Mouse (Mus musculus) myocyte (in vitro differentiated cells): ENCODE measurements at regions not wholly inside any gene's neighbourhood (a gene's known extent, or its start where the extent isn't known, plus 50 kb on each side); places are given as distances from the start of the nearest gene placed in this dataset.

Experiments
- CEBPB ChIP-seq: IDR thresholded peaks from 2 replicates; pipeline ENCODE4 v1.6.1; 2011; ENCODE audit warnings: mild to moderate bottlenecking, moderate library complexity; ENCODE audit not compliant: poor library complexity, insufficient read depth, severe bottlenecking
- E2F4 ChIP-seq: IDR thresholded peaks from one replicate; pipeline ENCODE4 v1.6.1; 2011; ENCODE audit warnings: mild to moderate bottlenecking, control low read depth, moderate library complexity; ENCODE audit not compliant: insufficient read depth
- MAX ChIP-seq: IDR thresholded peaks from one replicate; pipeline ENCODE4 v1.6.1; 2011; ENCODE audit warnings: low read depth, mild to moderate bottlenecking, control low read depth
- MYOD1 ChIP-seq, 3 experiments: IDR thresholded peaks; one replicate each; pipeline ENCODE4 v1.6.1; 2011; ENCODE audit warnings: control low read depth in 2 of 3, low read depth in 2 of 3, mild to moderate bottlenecking in 2 of 3, moderate library complexity in 1 of 3; ENCODE audit not compliant: insufficient read length in 2 of 3, control insufficient read depth in 1 of 3
- MYOG ChIP-seq, 3 experiments: IDR thresholded peaks; one replicate each; pipeline ENCODE4 v1.6.1; 2011; ENCODE audit warnings: control low read depth in 2 of 3, low read depth in 2 of 3, mild to moderate bottlenecking in 2 of 3; ENCODE audit not compliant: insufficient read length in 2 of 3, control insufficient read depth in 1 of 3, insufficient read depth in 1 of 3
- POLR2A ChIP-seq: IDR thresholded peaks from one replicate; pipeline ENCODE4 v1.6.1; 2011; ENCODE audit warnings: low read depth, mild to moderate bottlenecking, control low read depth, moderate library complexity; ENCODE audit not compliant: insufficient read length
- POLR2AphosphoS2 ChIP-seq: IDR thresholded peaks from one replicate; pipeline ENCODE4 v1.6.1; 2011; ENCODE audit warnings: low read depth, control low read depth; ENCODE audit not compliant: insufficient read length
- REST ChIP-seq: IDR thresholded peaks from one replicate; pipeline ENCODE4 v1.6.1; 2011; ENCODE audit warnings: mild to moderate bottlenecking, control low read depth, moderate library complexity; ENCODE audit not compliant: insufficient read depth, insufficient read length
- SRF ChIP-seq: IDR thresholded peaks from one replicate; pipeline ENCODE4 v1.6.1; 2011; ENCODE audit warnings: low read depth; ENCODE audit not compliant: control insufficient read depth, insufficient read length
- TCF12 ChIP-seq: IDR thresholded peaks from one replicate; pipeline ENCODE4 v1.6.1; 2011; ENCODE audit warnings: mild to moderate bottlenecking, control low read depth; ENCODE audit not compliant: poor library complexity, insufficient read depth, severe bottlenecking
- TCF3 ChIP-seq: IDR thresholded peaks from one replicate; pipeline ENCODE4 v1.6.1; 2011; ENCODE audit warnings: low read depth, control low read depth; ENCODE audit not compliant: insufficient read length
- USF1 ChIP-seq: IDR thresholded peaks from one replicate; pipeline ENCODE4 v1.6.1; 2011; ENCODE audit warnings: low read depth, mild to moderate bottlenecking, control low read depth, moderate library complexity

- no peak for TF ChIP-seq MAX
- TF ChIP-seq MYOD1 (IDR thresholded peaks at IDR 0.05; ENCODE audit: control insufficient read depth in 1 of 3, insufficient read length in 2 of 3, low read depth in 2 of 3), result no peak
- TF ChIP-seq REST, result no peak
- TF ChIP-seq E2F4, result no peak
- TF ChIP-seq POLR2A, result no peak
- no peak for TF ChIP-seq SRF
- no peak for TF ChIP-seq USF1
- TF ChIP-seq CEBPB, result no peak
- TF ChIP-seq POLR2AphosphoS2, result no peak
- TF ChIP-seq TCF3, result no peak
- TF ChIP-seq TCF12, result no peak
- TF ChIP-seq MYOG (IDR thresholded peaks at IDR 0.05; ENCODE audit: control insufficient read depth in 1 of 3, insufficient read depth in 1 of 3, insufficient read length in 2 of 3, low read depth in 2 of 3), result no peak
These were observed 735.3 kb downstream of the Cypt12 start for GRCm38 (mm10) chr3:18683346-18684101.
